Mouse (Mus musculus) hindbrain, embryonic 13.5 days (tissue): ENCODE measurements around the gene Ccdc171. TPM values are rescaled to one million over a fixed set of nuclear protein-coding genes. Genes with fewer than 3 reads are reported as not detected.

Source experiments
- polyA plus RNA-seq: library from polyadenylated mRNA; unstranded; fragments of >200 nt; fragmentation: Nextera tagmentation; extraction: Ambion mirVana; gene quantifications from 2 replicates; pipeline ENCODE4 v1.2.1, GENCODE M21; 2015

Ccdc171 gene
- polyA plus RNA-seq, 1 experiment from 2014 or later, result 5.0 TPM

Other genes with a start within 250 kb of the Ccdc171 start
- gene Ttc39b, start 201.3 kb upstream of the Ccdc171 start, polyA plus RNA-seq, result 5.3 and 5.5 TPM in 2 replicates
- gene Snapc3, start 107.8 kb upstream of the Ccdc171 start, polyA plus RNA-seq, result 79.6 and 82.8 TPM in 2 replicates
- gene Psip1, start 39.1 kb upstream of the Ccdc171 start, polyA plus RNA-seq, result 289 and 292 TPM in 2 replicates